Comparison of ENCODE assay signal across 9 mouse cellular contexts in genomic region chr9:36895009-36895693, GRCm38 (mm10).
DNase-seq lines count a peak whose midpoint lies in the region; ATAC-seq and TF ChIP-seq lines count a peak whose summit lies in the region.
"Had no signal": no experiment of that assay in that cellular context is flagged by ENCODE, and none has a peak within 500 bp of the region (broad histone marks: within the 10 kb centered on the region; RNA-seq: fewer than 3 reads in every experiment).

No protein-coding gene starts in this region.

- H3K27me3 ChIP-seq in heart, embryonic 10.5 days (ENCODE audit: insufficient read depth, poor library complexity, severe bottlenecking), result no peaks in the 10 kb centered on the region
- H3K27me3 ChIP-seq in intestine, embryonic 16.5 days (replicated peaks; ENCODE audit: control insufficient read depth, insufficient read depth, low read length), result no peaks in the 10 kb centered on the region
- H3K27me3 ChIP-seq in limb, embryonic 10.5 days (ENCODE audit: low read depth, poor library complexity, severe bottlenecking), result 0 out of 2 replicates have a peak, but pooled peaks cover 3% of the 10 kb centered on the region
- no peaks in the 10 kb centered on the region for H3K27me3 ChIP-seq in neural tube, embryonic 11.5 days (ENCODE audit: control insufficient read depth, insufficient read depth, low read length)
- H3K27me3 ChIP-seq: heart, embryonic 15.5 days had no signal

- 0 out of 2 replicates have a peak, but pooled peaks cover 8% of the 10 kb centered on the region for H3K36me3 ChIP-seq in heart, embryonic 10.5 days
- H3K36me3 ChIP-seq in intestine, embryonic 16.5 days (ENCODE audit: control insufficient read depth, insufficient read depth, low read length), result no peaks in the 10 kb centered on the region
- no peaks in the 10 kb centered on the region for H3K36me3 ChIP-seq in limb, embryonic 10.5 days
- H3K36me3 ChIP-seq in neural tube, embryonic 11.5 days (ENCODE audit: control insufficient read depth, insufficient read depth, low read length), result no peaks in the 10 kb centered on the region
- H3K36me3 ChIP-seq: heart, embryonic 15.5 days had no signal

- 0 out of 2 replicates have a peak, but pooled peaks cover 8% of the 10 kb centered on the region for H3K4me1 ChIP-seq in heart, embryonic 10.5 days
- H3K4me1 ChIP-seq in intestine, embryonic 16.5 days (ENCODE audit: control insufficient read depth, insufficient read depth, low read length), result no peaks in the 10 kb centered on the region
- H3K4me1 ChIP-seq in limb, embryonic 10.5 days, result no peaks in the 10 kb centered on the region
- no peaks in the 10 kb centered on the region for H3K4me1 ChIP-seq in neural tube, embryonic 11.5 days (ENCODE audit: control insufficient read depth, insufficient read depth, low read length)
- H3K4me1 ChIP-seq: heart, embryonic 15.5 days had no signal

- no peak overlapping the region for H3K9ac ChIP-seq in intestine, embryonic 16.5 days (ENCODE audit: low read depth, low read length)
- H3K9ac ChIP-seq in neural tube, embryonic 11.5 days (ENCODE audit: low read length), result no peak overlapping the region
- H3K9ac ChIP-seq: heart, embryonic 15.5 days had no signal

- peak; percentile 77 for TF ChIP-seq CTCF in gastrocnemius, adult 2 months (IDR thresholded peaks at IDR 0.05)

- 81% methylated on average over 8 of the region's 8 CpGs for WGBS in heart, embryonic 10.5 days
- 74% methylated on average over 8 of the region's 8 CpGs for WGBS in intestine, embryonic 16.5 days
- 83% methylated on average over 8 of the region's 8 CpGs for WGBS in limb, embryonic 10.5 days
- WGBS in neural tube, embryonic 11.5 days, result 79% methylated on average over 8 of the region's 8 CpGs

- no peak overlapping the region for H3K4me3 ChIP-seq in heart, embryonic 10.5 days
- H3K4me3 ChIP-seq in gastrocnemius, adult 2 months, result no peak overlapping the region
- H3K4me3 ChIP-seq in intestine, embryonic 16.5 days (ENCODE audit: low read length), result no peak overlapping the region
- no peak overlapping the region for H3K4me3 ChIP-seq in limb, embryonic 10.5 days
- no peak overlapping the region for H3K4me3 ChIP-seq in neural tube, embryonic 11.5 days (ENCODE audit: low read depth, low read length)
- H3K4me3 ChIP-seq: heart, embryonic 15.5 days had no signal

- H3K4me2 ChIP-seq in intestine, embryonic 16.5 days (ENCODE audit: low read depth, low read length), result no peak overlapping the region
- no peak overlapping the region for H3K4me2 ChIP-seq in neural tube, embryonic 11.5 days (ENCODE audit: low read depth)
- H3K4me2 ChIP-seq: heart, embryonic 15.5 days had no signal

- H3K27ac ChIP-seq in heart, embryonic 10.5 days, result no peak overlapping the region
- H3K27ac ChIP-seq in gastrocnemius, adult 2 months, result peak overlapping the region; percentile 90
- H3K27ac ChIP-seq in intestine, embryonic 16.5 days (ENCODE audit: low read length), result no peak overlapping the region
- H3K27ac ChIP-seq in limb, embryonic 10.5 days, result no peak overlapping the region
- H3K27ac ChIP-seq in neural tube, embryonic 11.5 days (ENCODE audit: low read depth, low read length), result no peak overlapping the region
- H3K27ac ChIP-seq: heart, embryonic 15.5 days had no signal

- H3K9me3 ChIP-seq in heart, embryonic 10.5 days, result no peaks in the 10 kb centered on the region
- H3K9me3 ChIP-seq in intestine, embryonic 16.5 days (ENCODE audit: control insufficient read depth, low read length), result no peaks in the 10 kb centered on the region
- no peaks in the 10 kb centered on the region for H3K9me3 ChIP-seq in limb, embryonic 10.5 days (replicated peaks)
- H3K9me3 ChIP-seq in neural tube, embryonic 11.5 days (ENCODE audit: control insufficient read depth, low read length), result no peaks in the 10 kb centered on the region
- H3K9me3 ChIP-seq: heart, embryonic 15.5 days had no signal

- peak; percentile 71 to 74 for DNase-seq in heart, adult 18-20 months
- no peak for DNase-seq in heart, embryonic 10.5 days (ENCODE audit: low spot score)
- peak; percentile 88 for DNase-seq in cerebellum, postnatal 10 days
- DNase-seq in gastrocnemius, adult 2 months, result peak; percentile 88
- DNase-seq in limb, embryonic 10.5 days (ENCODE audit: low spot score), result peak; percentile 72
- DNase-seq in neural tube, embryonic 11.5 days (ENCODE audit: low spot score), result peak; percentile 58
- peak; percentile 19 for DNase-seq in thymus, postnatal 25 days

- peak; percentile 44; the same call in 1 of the 2 replicates for ATAC-seq in intestine, embryonic 16.5 days
- peak; percentile 69 for ATAC-seq in neural tube, embryonic 11.5 days (ENCODE audit: insufficient read depth, low FRiP score, low TSS enrichment)

- intact Hi-C loops in gastrocnemius, adult 2 months (cut with DNase I), result loop anchor here (1.0 to 5.0 kb wide), 5 partner anchors 52 to 432 kb away; partner anchors contain the start of gene Pknox2
